Mouse (Mus musculus): ENCODE measurements around the gene Cryzl1. TPM values are rescaled to one million over a fixed set of nuclear protein-coding genes. Genes with fewer than 3 reads are reported as not detected.
A peak's percentile ranks its signal among the peaks of the same experiment; 100 is the strongest.

The Cryzl1 gene
- 40.3 and 40.9 TPM in 2 replicates for polyA plus RNA-seq (2016; fragmentation: Nextera tagmentation; extraction: Ambion mirVana)

DNA sequence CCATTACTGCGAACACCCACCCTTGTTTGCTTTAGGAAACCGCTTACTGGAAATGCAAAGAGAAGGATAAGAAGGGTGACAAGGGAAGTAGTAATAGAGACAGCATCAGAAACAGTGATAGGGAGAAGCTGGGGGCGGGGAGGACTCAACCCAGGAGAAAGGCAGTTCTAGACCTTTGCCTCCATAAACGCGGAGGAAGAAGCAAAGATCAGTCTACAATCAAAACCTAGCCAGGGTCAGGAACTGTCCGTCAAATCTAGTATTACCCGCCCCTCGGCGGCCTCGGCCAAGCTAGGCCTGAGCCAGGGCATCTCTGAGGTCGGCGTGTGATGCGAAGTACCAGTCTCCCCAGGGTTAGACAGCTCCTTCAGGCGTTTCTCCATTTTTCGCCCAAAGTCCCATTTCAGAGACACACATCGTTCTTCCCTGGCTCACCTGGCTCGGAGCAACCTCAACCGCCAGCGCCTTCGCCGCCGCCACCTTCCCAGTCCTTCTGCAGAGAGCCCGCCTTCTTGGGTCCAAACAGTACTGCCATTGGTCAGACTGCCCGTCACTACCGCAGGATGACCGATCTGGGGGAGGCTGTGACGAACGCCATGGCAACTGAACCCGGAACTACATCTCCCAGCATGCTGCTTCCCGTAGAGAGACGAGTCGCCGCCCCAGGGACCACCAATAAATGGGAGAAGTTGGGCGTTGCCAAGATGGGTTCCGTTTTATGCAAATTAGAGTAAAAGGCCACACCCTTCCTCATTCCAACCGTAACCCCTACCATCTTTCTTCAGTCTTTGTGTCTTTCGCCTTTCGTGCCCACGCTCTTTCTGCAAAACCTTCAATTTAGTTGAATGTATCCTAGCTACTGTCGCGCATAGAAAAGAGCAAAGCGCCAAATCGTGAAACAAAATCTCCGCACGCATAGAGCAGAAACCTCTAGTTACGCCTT lies at the start of gene Cryzl1:
Gene Cryzl1, minus strand, starts transcription at position 853 of the 943 bp plus-strand sequence.
- H3K4me2 ChIP-seq = peak within 1 kb of the TSS; percentile 99
- peaks cover 39% of the 10 kb centered on the region for H3K27me3 ChIP-seq (replicated peaks)
- H3K9ac ChIP-seq = peak within 1 kb of the TSS; percentile 79
- peaks cover 9% of the 10 kb centered on the region for H3K36me3 ChIP-seq
- peaks cover 52% of the 10 kb centered on the region for H3K4me1 ChIP-seq
- H3K9me3 ChIP-seq (replicated peaks) = no peaks in the 10 kb centered on the region
- peak within 1 kb of the TSS; percentile 78 for H3K4me3 ChIP-seq
- ATAC-seq = peak; percentile 94
- 1% methylated on average over 46 of the region's 46 CpGs for WGBS (ENCODE audit: insufficient replicate concordance)
- H3K27ac ChIP-seq = peak within 1 kb of the TSS; percentile 88

DNA sequence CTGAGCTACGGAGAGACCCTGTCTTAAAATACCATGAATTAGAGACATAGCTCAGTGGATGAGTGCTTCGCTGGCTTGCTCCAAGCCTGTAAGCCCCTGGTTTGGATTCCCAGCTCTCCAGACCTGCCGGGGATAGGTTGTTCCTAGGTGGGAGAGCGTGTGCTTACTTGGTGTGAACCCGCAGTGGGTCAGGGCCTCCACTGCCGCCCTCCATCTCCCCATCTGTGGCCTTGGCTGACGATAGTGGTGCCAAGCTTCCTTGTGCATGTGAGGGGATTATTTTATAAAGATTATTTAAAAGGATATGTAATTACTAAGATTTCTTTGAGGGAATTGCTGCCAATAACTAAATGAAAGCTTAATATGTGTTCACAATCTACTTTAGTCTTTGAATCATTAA lies 43.8 kb upstream of the Cryzl1 start:
- H3K4me2 ChIP-seq = no peak overlapping the region
- H3K36me3 ChIP-seq = no peaks in the 10 kb centered on the region
- no peak overlapping the region for H3K4me3 ChIP-seq
- ATAC-seq = no peak
- H3K9me3 ChIP-seq (replicated peaks) = no peaks in the 10 kb centered on the region
- WGBS (ENCODE audit: insufficient replicate concordance) = 84% methylated on average over 7 of the region's 7 CpGs
- H3K4me1 ChIP-seq = peaks cover 30% of the 10 kb centered on the region
- H3K27ac ChIP-seq = no peak overlapping the region
- H3K9ac ChIP-seq = no peak overlapping the region
- no peaks in the 10 kb centered on the region for H3K27me3 ChIP-seq (replicated peaks)

DNA sequence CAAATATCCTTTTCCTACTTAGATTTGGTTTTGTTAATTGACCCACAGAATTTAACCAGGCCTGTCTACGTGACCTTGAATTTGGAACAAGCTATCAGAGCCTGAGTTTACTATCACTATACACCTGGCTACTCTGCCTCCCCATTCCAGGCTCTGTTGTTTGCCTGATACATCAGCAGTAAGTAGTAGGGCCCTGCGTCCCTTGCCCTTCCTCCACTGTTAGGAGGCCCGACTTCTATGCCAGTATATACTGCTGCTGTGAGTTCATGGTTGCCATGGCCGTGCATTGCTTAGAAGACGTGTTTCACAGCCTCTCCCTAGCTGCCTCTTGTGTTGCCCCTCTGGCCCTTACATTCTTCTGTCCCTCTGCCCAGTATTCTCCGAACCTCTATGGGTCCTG lies 42.6 kb upstream of the Cryzl1 start:
- Histone ChIP-seq H3K4me2 (no peak overlapping the region), H3K9ac (no peak overlapping the region), H3K27ac (0 out of 2 replicates have a peak overlapping the region, but pooled peaks have one; percentile 13), H3K4me3 (no peak overlapping the region), H3K4me1 (peaks cover 36% of the 10 kb centered on the region), H3K36me3 (no peaks in the 10 kb centered on the region), H3K9me3 (replicated peaks) (no peaks in the 10 kb centered on the region), H3K27me3 (replicated peaks) (0 out of 2 replicates have a peak, but pooled peaks cover 4% of the 10 kb centered on the region)
- ATAC-seq = no peak
- WGBS (ENCODE audit: insufficient replicate concordance) = 74% methylated on average over 6 of the region's 6 CpGs

DNA sequence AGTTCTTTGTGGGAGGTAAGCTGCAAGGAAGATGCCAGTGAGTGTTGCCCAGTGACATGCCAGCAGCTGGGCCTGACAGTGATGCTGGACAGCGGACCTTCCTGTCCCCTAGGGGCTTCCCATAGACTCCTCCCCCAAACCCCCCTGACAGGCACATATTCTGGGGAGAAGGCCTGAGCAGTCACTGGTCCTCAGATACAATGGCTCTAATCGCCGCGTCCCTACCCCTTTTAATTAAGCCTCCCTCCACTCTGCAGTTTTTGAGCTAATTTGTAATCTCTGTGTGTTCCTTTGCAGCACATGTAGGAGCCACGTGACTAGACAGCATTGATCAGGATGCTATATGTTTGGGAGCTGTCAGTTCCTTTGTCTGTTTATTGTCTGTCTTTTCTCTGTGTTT lies 41.9 kb upstream of the Cryzl1 start:
- no peak overlapping the region for H3K4me2 ChIP-seq
- no peak overlapping the region for H3K4me3 ChIP-seq
- H3K4me1 ChIP-seq = peaks cover 38% of the 10 kb centered on the region
- ATAC-seq = no peak
- H3K27ac ChIP-seq = no peak overlapping the region
- no peak overlapping the region for H3K9ac ChIP-seq
- WGBS (ENCODE audit: insufficient replicate concordance) = 68% methylated on average over 5 of the region's 5 CpGs
- no peaks in the 10 kb centered on the region for H3K9me3 ChIP-seq (replicated peaks)
- H3K27me3 ChIP-seq (replicated peaks) = 0 out of 2 replicates have a peak, but pooled peaks cover 8% of the 10 kb centered on the region
- H3K36me3 ChIP-seq = no peaks in the 10 kb centered on the region

DNA sequence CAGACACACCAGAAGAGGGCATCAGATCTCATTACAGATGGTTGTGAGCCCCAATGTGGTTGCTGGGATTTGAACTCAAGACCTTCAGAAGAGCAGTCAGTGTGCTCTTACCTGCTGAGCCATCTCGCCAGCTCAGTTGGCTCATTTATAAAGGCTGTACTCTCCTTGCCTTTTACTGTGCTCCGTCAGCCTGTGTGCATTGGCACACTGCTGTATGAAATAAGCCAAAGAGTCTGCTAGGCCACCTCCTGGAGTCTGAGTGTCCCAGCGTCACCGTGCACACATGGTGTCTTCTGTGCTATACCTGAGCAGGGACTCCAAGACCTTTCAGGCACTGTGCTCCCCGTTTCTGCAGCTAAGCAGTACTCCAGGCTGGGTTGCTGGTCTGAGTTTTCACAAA lies 41.1 kb upstream of the Cryzl1 start:
- H3K27ac ChIP-seq = no peak overlapping the region
- no peaks in the 10 kb centered on the region for H3K9me3 ChIP-seq (replicated peaks)
- no peak for ATAC-seq
- peaks cover 8% of the 10 kb centered on the region; the same call in 1 of the 2 replicates for H3K27me3 ChIP-seq (replicated peaks)
- no peak overlapping the region for H3K4me2 ChIP-seq
- H3K9ac ChIP-seq = no peak overlapping the region
- no peak overlapping the region for H3K4me3 ChIP-seq
- H3K36me3 ChIP-seq = no peaks in the 10 kb centered on the region
- H3K4me1 ChIP-seq = peaks cover 35% of the 10 kb centered on the region
- WGBS (ENCODE audit: insufficient replicate concordance) = 72% methylated on average over 5 of the region's 5 CpGs

DNA sequence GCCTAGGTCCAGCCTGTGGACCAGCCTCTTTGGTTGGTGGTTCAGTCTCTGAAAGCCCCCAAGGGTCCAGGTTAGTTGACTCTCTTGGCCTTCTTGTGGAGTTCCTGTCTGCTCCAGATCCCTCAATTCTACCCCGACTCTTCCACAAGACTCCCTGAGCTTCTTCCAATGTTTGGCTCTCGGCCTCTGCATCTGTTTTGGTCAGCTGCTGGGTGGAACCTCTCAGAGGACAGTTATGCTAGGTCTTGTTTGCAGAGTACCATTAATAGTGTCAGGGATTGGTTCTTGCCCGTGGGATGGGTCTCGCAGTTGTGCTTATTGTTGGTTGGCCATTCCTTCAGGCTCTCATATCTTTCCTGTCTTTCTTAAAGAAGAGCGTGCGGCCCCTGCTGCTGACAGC lies 39.8 kb upstream of the Cryzl1 start:
- H3K4me1 ChIP-seq = peaks cover 41% of the 10 kb centered on the region
- WGBS (ENCODE audit: insufficient replicate concordance) = 85% methylated on average over 6 of the region's 6 CpGs

GRCm38 (mm10) chr16:91767165-91767701 lies 38.5 kb upstream of the Cryzl1 start:
- Histone ChIP-seq H3K9me3 (replicated peaks) (no peaks in the 10 kb centered on the region), H3K27me3 (replicated peaks) (peaks cover 8% of the 10 kb centered on the region; the same call in 1 of the 2 replicates), H3K4me2 (no peak overlapping the region), H3K27ac (no peak overlapping the region), H3K9ac (no peak overlapping the region), H3K36me3 (no peaks in the 10 kb centered on the region), H3K4me3 (no peak overlapping the region), H3K4me1 (peaks cover 43% of the 10 kb centered on the region)
- WGBS (ENCODE audit: insufficient replicate concordance) = 75% methylated on average over 11 of the region's 11 CpGs
- no peak for ATAC-seq

More for the DNA sequence above, 39.8 kb upstream of the Cryzl1 start:
- no peaks in the 10 kb centered on the region for H3K9me3 ChIP-seq (replicated peaks)
- no peak overlapping the region for H3K4me3 ChIP-seq
- H3K27ac ChIP-seq = no peak overlapping the region
- peaks cover 8% of the 10 kb centered on the region; the same call in 1 of the 2 replicates for H3K27me3 ChIP-seq (replicated peaks)
- no peak overlapping the region for H3K9ac ChIP-seq
- ATAC-seq = no peak
- H3K36me3 ChIP-seq = no peaks in the 10 kb centered on the region
- no peak overlapping the region for H3K4me2 ChIP-seq

DNA sequence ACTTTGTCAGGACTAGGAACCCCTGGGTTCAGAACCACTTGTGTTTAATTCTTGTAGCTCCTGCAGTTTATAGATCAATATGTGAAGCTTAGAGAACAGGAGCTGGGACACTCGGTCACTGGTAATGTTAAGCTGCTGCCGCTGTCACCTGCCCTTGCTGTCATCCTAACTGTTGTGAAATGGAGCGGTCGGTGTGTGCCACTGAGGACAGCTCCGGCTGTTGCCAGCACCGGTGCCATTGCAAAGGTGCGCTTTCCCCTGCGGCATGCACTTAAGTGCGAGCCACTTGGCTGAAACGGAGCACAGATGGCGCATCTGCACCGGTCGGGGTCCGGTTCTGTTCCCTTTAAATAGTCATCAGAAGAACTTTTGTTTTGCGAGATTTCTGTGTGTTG lies 37.0 kb upstream of the Cryzl1 start:
- WGBS (ENCODE audit: insufficient replicate concordance) = 85% methylated on average over 15 of the region's 15 CpGs
- Histone ChIP-seq H3K27me3 (replicated peaks) (peaks cover 8% of the 10 kb centered on the region; the same call in 1 of the 2 replicates), H3K4me2 (no peak overlapping the region), H3K9me3 (replicated peaks) (no peaks in the 10 kb centered on the region), H3K36me3 (no peaks in the 10 kb centered on the region), H3K4me1 (peaks cover 38% of the 10 kb centered on the region), H3K27ac (no peak overlapping the region), H3K4me3 (no peak overlapping the region), H3K9ac (no peak overlapping the region)
- ATAC-seq = no peak

- Histone ChIP-seq H3K36me3 (no peaks in the 10 kb centered on the region), H3K4me2 (no peak overlapping the region), H3K4me1 (peaks cover 36% of the 10 kb centered on the region), H3K9me3 (replicated peaks) (no peaks in the 10 kb centered on the region), H3K4me3 (no peak overlapping the region), H3K9ac (no peak overlapping the region), H3K27me3 (replicated peaks) (peaks cover 8% of the 10 kb centered on the region; the same call in 1 of the 2 replicates), H3K27ac (no peak overlapping the region)
- WGBS (ENCODE audit: insufficient replicate concordance) = 84% methylated on average over 15 of the region's 15 CpGs
- ATAC-seq = no peak
These were observed 36.5 kb upstream of the Cryzl1 start for GRCm38 (mm10) chr16:91765121-91765815.

DNA sequence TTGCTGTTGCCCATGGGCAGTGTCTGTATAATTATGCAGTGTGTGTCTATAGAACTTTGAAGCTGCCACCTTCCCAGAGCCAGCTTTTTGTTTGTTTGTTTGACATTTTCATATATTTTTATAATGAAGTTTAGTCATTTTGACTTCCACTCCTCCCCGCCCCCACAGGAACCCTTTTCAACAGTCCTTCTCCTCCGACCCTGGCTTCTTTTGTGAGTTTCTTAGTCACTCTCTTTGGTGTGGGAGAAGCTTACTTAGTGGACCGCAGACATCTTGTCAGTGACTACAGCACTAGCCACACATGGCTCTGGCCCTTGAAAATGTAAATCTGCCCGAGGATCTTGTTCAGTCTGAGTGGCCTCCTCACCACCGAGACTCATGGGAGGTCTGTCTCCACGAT lies 35.6 kb upstream of the Cryzl1 start:
- no peaks in the 10 kb centered on the region for H3K36me3 ChIP-seq
- no peak overlapping the region for H3K27ac ChIP-seq
- ATAC-seq = no peak

GRCm38 (mm10) chr16:91763975-91764374 lies 35.2 kb upstream of the Cryzl1 start:
- Histone ChIP-seq H3K9ac (no peak overlapping the region), H3K4me3 (no peak overlapping the region), H3K4me1 (peaks cover 32% of the 10 kb centered on the region), H3K4me2 (no peak overlapping the region), H3K36me3 (no peaks in the 10 kb centered on the region), H3K27me3 (replicated peaks) (peaks cover 8% of the 10 kb centered on the region; the same call in 1 of the 2 replicates), H3K9me3 (replicated peaks) (no peaks in the 10 kb centered on the region), H3K27ac (no peak overlapping the region)
- ATAC-seq = no peak
- WGBS (ENCODE audit: insufficient replicate concordance) = 52% methylated on average over 6 of the region's 6 CpGs

More for the DNA sequence above, 35.6 kb upstream of the Cryzl1 start:
- H3K27me3 ChIP-seq (replicated peaks) = peaks cover 8% of the 10 kb centered on the region; the same call in 1 of the 2 replicates
- no peak overlapping the region for H3K4me3 ChIP-seq
- no peak overlapping the region for H3K4me2 ChIP-seq
- no peak overlapping the region for H3K9ac ChIP-seq
- H3K4me1 ChIP-seq = peaks cover 32% of the 10 kb centered on the region
- 62% methylated on average over 6 of the region's 6 CpGs for WGBS (ENCODE audit: insufficient replicate concordance)
- H3K9me3 ChIP-seq (replicated peaks) = no peaks in the 10 kb centered on the region

Measured in liver, embryonic 12.5 days (tissue).